Mouse (Mus musculus) kidney, adult 9 months (tissue): ENCODE measurements around the gene Dpyd.

Experiments used
- DNase-seq: peaks from one replicate; pipeline ENCODE4 v3.0.0; 2022

The Dpyd gene

DNA sequence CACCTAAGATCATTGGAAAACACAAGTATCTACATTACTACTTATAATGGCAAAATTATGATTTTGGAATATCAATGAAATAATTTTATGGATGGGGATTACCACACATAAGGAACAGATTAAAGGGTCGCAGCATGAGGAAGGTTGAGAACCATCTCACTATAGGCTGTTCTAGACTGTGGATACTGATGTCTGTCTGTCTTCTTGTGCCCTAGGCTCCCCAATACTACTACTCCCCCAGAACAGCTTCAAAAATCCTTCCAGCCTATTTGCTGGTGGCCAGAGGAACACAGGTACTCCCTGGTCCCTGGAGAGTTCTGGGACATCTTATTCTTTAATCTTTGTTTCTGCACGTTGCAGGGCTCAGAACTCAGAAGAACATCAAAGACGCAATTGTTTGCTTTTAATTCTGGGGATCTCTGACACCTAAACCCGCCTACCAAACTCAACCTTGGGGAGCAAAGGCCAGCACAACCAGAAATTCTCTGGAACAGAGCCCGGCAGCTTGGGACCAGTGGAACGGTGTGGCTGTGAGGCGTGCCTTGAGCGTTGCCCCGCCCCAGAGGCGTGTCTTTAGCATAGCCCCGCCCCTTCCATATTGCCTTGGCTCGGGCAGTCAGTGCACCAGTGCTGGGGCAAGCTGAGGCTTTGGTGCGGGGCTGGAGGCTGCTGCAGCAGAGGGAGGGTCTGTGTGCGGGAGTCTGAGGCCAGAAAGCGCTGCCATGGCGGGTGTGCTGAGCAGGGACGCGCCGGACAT, at the start of gene Dpyd:
Dpyd (plus strand) TSS at position 576 of the 757 bp plus-strand sequence.
- DNase-seq = peak; percentile 94

DNA sequence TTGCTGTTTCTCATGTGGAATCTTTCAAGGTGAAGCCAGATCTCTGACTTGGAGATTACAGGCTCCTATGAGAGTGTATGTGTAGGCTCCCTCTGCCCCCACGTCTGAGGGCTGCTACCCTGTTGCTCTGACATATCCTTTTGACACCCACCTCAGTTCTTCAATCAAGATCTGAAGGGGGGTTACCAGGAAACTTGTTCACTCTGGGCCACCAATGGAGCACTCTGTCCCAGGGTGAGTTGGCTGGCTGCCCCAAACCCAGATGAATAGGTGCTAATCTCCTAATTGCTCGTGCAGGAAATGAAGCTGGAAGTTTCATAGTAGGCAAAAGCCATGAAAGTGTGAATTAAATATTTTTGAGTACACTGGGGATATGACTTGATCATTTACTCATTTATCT, 24.3 kb upstream of the Dpyd start:
- no peak for DNase-seq

DNA sequence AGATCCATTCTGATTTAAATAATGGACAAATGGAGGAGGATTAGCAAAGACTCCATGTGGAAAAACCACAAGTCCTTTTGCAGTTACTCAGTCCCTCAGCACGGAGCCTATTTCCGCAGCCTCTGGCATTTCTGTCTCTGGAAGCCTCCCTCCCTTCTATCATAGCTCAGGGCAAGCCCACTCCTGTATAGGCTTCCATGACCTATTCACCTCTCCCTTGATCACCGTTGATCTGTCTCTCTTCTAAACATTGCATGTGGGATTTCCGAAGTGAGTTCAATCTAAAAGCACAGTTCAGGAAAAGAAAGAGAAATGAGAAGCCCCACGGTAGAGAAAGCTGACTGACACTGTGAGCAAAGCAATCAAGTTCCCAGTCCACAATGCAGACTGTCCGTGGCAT, 20.2 kb upstream of the Dpyd start:
- DNase-seq = no peak

DNA sequence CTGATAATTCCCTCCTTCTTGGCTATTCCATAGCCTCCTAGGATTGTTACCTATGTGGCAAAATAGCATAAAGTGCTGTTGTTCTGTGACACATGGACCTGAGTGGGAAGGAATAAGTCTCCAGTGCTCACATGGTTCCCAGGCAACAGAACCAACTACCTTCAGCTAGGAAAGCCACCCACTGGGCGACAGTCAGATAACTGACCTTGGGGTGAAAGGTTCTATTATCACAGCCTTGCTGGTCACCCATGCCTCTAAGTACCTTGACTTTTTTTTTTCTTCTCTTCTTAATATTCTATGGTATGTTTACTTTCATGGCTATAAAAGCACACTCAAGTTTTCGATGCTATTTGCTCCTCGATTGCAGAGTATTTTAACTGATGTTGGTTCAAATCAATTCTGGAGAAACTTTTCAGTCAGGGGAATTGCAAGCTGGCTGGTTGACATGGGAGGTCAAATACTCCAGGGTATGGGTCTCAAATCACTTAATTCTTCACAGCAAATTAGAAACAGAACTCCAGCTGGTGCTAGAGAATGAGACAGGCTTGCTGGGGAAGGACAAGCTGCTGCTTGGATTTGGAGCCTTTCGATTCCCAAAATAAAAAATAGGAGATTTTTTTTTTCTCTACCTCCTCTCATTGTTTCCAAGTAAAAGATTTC, 14.2 kb upstream of the Dpyd start:
- no peak for DNase-seq

DNA sequence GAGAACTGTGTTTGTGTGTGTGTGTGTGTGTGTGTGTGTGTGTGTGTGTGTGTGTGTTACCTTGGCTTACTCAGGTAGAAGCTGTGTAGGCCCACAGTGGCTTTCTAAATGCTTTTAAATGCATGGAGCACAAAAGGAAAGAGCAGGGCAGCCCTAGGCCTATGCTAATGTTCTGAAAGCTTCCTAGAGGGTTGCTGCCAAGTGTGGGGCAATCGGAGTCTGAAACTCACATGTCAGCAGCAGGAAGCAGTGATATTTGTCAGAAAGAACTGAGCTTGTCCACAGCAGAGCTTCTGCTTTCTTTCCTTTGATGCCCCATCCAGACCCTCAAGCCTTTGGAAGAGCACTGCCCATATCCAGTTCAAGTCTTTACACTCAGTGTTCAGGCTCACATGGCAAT, 4.3 kb upstream of the Dpyd start:
- DNase-seq = no peak

DNA sequence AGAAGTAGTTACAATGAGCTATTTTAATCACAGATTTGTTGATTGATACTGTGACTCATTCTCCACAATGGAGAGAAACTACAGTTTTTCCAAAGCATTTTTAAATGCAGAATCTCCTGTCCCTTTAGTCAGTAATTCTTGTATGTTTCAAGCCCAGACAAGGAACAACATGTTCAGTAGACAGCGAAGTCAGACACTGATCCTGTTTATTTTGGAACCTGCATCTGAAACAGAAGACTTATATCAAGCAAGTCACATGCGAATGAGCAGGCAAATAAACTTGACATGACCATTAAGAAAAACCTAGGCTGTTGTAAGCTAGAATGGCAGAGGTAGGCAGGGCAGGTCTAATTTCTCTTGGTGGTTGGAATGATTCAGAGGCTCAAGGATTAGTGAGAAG, 2.0 kb upstream of the Dpyd start:
- DNase-seq = no peak

DNA sequence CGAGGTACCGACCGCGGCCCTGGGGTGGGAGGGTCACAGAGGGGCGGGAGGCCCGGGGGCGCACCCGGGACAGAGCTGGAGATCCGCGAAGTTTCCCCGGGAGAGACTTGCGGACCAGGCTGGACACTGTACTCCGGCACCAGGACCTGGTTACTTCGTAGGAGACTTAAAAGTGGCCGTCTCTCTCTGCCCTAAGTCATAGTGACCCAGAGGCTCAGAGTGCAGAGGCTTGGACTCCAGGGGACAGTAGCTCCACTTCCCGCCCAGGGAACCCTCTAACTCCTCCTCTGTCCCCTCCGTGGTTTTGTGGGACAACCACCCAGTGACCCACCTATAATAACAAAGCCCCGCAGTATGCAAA, 362 bp downstream of the Dpyd start:
- peak; percentile 43 for DNase-seq

DNA sequence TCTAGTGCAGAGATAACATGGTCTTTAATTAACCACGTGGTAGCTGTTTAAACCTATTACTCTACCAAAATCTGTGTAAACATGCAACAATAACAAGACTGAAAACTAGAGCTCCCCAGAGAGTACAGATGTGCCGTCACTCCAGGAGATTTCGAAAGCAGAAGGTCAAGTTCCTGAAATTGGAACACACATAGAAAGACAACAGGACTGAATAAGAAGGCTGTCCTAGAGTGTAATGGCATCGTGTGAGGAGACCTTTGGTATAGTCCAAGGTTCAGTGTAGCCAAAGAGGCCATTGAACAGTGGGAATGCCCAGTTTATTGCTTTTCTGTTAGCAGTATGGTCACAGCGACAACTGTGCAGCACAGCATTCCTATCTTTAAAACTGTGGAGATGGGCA, 4.8 kb downstream of the Dpyd start:
- peak; percentile 82 for DNase-seq

DNA sequence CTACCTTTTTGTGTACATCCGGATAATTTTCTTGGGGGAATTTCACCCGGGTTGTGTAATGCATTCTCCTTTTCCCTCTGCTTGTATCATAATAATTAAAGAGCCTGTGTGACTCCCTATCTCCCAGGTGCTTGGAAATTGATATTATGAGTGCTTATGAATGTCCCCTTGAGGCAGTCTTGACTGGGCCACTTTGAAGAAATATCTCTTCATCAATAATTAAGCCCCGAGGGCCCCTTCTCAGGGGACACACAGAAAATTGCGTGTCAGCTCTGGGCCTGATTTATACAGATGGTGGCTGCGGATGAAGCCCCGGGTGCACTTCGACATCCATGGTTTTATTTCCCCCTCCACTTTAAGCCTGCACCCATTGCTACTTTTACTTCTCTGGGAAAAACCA, 8.3 kb downstream of the Dpyd start:
- DNase-seq = no peak

DNA sequence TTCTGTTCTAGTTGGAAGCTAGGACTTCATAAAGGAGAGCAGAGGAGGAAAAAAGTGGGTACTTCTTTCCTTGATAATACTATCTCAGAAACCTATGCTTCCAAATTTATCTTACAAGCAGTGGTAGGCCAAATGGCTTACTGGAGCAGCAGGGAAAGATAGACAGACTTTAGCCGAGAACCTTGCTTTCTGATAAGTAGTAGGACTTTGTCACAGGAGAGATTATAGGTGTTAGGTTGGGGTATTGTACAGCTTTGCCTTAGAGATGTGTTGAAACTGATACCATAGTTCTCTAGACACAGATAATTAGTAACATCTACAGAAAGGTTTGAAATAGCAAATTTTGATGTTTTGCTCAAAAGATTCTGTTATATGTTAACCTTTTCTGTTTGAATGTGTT, 28.6 kb downstream of the Dpyd start:
- no peak for DNase-seq

DNA sequence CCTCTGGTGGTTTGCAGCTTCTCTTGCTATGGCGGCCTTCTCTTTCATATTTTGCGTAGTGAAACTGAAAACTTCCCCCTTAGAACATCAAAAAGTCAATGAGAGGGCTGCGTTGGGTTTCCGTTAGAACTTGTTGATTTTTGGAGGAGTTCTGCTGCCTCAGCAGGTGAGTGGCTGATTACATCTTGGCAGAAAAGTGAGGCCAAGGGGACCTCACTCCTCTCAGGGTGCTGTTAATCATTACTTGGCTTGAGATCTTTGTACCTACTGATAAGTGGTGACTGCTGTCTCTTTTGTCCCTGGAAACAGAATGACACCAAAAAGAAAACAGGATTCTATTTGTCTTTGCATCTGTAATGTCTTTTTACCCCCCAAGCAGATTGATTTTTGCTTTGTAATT, 32.9 kb downstream of the Dpyd start:
- peak; percentile 70 for DNase-seq

DNA sequence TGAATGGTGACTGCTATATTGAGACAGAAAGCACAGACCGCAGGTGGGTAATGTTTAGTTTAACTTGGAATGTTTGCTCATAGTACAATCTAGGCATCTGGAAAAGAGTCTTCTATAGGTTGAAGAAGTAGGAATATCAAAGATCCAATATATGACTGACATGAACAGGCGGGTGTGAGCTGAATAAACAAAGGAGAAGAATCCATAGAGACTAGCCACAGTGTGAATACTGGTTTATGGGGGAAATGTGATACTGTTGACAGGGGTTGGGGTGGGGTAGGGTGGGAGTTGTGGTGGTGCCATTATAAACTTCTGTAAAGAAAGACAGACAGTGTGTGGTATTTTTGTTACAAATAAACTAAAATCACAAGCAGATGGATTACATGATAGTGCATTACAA, 33.8 kb downstream of the Dpyd start:
- DNase-seq = no peak

DNA sequence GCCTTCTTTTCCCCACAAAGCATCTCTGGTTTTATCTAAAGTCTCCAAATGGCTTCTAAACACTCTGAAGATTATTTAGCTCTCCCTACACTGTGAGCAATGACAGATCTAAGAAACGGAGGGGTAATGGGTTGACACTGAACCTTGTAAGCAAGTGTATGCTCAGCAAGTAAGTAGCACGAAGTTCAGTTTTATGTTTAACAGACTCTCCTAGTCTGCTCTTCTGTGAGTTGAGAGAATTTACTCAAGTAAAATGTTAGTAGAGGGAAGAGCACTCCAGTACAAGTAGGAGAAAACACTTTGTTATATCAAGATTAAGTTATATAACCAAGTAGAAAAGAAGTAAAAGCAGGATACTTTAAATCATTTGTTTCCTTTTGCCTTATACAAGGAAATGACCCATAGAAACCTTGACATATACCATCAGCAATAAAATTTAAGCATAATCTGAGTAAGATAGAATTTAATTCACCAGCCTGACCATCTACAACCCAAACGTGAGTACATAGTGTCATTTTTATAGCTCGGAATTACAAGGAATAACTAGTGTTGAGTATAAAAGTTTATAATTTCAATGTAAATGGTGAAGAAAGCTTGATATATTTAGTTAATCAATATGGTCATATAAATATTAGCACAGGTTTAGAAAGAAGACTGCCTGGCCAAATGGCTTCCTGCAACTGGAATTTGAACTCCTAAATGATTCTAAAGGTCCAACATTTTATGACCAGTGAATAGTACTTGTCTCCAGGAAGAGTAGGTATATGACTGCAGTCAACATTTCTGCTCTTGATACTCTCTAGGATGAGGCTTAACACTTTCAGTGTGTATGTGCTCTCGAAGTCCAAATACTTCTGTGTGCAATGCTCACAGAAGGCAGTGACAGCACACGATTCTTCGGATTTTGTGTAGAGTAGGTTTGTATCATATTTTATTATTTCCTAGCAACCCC, 40.0 kb downstream of the Dpyd start:
- peak; percentile 27 for DNase-seq

DNA sequence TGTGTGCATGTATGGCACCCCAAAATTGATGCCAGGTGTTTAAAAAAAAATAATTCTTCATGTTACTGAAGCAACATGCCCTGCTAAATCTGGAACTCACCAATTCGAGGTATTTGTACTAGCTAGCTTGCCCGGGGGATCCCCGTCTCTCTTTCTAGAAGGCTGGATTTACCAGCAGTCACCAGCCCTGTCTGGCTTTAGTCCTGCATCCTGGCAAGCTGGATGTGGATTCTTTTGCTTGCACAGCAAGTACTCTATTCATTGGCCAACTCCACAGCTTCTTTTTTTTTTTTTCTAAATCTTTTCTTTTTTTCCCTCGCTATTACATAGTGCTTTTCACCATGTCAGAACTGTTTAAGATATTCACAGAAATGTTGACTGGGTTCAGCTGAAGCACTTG, 46.8 kb downstream of the Dpyd start:
- no peak for DNase-seq

DNA sequence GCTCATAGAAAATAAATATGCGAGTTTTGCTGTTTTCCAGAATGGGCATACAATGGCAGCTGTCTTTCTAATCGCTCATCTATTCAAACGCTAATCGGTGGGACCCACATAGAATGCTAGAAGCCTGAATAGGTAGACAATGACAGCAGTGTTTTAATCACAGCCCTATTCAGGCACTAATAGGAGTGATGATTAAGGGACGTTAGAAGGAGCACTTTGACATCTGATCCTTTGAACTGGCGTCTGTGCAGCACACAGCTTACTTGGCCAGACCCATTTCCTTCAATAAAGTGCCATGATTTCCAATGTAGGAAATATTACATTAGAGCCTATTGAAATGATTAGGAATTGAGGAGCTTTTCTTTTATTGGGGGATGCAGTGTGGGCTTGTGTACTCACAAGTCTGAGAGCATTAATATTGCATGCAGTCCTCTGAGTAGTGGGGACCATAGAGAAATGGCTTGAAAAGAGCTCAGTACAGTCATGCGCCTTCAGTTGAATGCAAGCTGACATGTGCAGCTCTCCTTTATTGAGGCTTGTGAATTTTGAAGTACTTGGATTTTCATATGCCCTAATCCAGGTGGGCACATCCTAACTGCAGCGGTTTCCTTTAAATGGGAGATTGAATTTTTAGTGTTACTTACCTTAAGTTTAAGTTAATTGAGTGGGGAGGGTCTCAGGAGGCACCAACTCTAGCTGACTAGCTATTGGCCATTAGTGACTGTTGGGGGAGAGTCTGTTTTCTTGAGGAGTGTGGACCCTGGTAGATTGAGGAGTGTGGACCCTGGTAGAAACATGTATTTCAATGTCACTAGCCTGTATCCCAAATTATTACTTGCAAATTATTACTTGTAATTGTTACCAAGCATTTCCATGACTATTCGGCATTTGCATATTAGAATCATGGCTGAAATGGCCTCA, 64.8 kb downstream of the Dpyd start:
- DNase-seq = no peak

DNA sequence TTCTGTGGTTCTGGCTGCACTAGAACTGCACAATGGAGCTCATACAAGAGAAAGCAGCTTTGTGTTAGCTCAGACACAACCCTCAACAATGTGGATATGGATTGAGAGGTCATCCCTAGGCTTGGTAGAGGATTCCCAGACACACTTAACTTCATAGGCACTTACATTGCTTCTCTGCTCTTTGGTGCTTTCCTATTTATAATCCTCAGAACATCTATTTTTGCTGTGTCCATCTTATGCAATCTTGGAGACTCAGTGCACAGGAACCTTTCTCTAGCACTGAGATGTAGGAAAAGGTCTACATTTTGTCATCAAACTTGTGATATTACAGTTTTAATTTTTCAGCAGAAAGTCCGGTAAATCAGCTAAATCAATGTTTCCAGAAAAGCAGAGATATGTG, 67.8 kb downstream of the Dpyd start:
- DNase-seq = no peak

DNA sequence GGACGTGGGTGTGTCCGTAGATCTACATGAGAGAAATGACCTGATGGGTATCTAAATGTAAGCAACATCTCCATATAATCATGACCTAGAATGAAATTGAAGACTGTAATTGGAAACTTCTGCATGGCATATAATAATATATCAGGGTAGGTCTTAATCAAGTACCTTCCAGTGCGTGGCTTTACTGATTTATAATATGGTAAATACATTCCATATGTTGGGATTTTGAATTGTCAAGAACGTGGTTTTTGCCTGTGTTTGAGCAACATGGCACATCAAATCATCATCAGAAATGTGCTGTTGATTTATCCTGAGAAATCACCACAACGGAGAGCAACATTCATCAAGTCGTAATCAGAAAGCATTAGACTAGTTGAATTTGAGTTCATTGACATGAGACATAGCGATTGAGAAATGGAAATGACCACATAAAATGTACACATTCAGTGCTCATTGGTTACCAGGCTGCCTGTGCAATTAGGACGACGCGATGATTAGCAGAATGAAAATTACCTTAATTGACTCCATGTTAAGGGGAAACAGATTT, 84.2 kb downstream of the Dpyd start:
- no peak for DNase-seq

DNA sequence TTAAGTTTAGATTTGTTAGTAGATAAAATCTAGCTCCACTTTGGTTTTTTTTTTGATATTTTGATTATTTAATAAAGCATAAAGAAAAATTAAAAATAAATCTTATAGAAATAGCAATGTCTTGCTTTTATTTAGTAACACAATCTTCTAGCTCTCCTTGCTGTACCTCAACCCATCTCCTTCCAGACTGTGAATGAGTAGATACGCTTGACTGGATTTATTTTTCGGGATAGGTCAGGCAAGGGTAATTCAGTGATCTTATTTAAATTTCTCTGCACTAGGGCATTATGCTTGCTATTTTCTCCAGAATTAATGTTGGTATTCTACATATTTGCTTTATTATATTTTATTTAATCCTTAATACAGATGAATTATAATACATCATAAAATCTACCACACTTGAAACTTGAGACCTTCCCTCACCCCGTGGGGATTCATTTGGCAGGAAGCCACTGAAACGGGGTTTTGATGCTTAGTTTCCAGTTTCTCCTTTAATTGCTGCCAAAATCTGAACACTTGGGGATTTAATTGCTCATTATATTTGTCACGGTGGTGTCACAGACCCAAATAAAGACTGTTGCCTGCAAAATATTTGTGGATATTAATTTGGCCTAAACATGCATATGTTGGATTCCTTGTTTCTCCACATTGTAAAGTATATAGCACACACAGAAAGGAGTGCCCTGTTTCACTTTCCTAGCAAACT, 102.2 kb downstream of the Dpyd start:
- DNase-seq = peak; percentile 3

DNA sequence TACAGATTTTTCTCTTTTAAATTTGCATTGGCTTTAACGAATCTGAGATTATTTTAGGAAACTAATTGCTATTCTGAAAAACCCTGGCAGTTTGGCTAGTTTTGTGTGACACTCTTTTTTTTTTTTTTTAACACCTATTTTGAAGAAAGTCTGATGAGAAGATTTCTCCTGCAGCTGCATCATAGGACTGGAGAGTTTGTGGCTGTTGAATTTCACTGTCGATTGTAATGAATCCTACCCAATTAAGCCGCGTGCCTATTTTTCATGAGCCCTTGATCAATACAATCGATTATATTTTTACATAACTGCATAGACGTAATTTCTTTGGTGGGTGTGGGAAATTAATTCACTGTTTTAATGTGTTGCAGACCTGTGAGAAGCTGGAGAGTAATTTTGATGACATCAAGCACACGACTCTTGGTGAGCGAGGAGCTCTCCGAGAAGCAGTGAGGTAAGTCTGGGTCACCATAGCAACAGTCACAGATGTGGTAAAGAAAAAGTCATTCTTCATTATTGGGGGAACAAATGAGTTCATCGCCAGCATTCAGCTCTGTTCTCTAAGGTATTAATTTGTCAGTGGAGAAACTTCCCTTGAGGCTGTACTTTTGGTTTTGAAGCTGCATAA, 112.3 kb downstream of the Dpyd start:
- no peak for DNase-seq

DNA sequence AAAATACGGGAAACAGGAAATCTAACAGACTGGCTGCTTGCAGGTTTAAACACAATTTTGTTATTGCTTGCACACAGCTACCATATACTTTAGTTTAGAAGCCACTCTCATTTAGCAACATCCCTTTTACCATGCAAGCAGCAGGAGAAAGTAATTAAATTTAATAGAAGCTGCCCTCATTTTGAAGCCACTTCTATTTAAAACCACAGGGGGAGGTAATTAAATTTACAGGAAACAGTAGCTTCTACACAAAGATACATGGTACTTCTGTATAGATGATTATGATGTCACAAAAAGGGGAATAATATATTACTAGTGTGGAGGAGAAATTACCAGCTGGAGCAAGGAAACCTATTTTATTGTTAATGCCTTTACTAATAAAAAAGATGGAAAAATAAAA, 113.5 kb downstream of the Dpyd start:
- no peak for DNase-seq
